Mouse (Mus musculus) kidney, adult 18-20 months (tissue): Measurements from ENCODE around the gene Nxph3.

Experiments
- DNase-seq: peaks from one replicate; pipeline ENCODE4 v3.0.0; 2021

The Nxph3 gene

DNA sequence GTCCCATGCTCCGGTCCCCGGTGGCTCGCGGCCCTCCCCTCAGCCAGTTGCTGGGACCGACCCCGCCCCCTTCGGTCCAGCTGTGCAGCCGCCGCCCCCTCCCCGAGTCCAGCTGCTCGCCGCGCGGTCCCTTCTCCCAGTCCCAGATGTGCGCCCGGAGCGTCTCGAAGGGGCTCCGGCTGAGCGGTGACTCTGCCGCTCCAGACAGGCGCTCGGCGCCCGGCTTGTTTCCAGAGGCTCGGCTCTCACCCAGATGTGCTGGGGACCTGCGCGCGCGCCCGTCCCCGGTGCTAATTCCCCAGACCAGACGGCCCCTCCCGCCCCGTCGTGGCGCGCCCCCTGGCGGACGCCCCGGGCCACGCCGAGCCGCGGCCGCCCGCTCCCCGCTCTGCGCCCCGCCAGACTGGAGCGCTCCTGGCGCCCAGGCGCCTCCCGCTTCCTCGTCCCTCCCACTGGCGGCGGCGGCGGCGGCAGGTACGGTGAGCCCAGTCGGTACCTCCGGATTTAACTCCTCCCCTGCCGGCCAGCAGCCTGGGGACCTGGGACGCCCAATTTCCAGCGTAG, at the start of gene Nxph3:
Nxph3 (minus strand) TSS at position 273 of the 564 bp plus-strand sequence.
- DNase-seq: peak; percentile 75

DNA sequence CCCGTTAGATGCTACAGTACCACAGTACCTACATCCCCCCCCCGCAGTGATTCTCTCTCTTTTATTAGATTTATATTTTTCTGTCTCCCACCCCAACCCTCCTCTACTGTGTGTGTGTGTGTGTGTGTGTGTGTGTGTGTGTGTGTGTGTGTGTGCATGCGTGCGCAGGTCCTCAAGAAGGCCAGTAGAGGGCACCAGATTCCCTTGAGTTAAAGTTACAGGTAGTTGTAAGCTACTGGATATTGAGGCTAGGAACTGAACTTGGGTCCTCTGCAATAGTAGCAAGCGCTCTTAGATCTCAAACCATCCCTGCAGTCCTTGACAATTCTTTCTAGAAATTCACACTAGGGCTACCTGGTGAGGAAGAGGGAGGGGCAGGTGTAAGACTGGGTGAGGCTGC, 49.5 kb upstream of the Nxph3 start:
- no peak for DNase-seq

DNA sequence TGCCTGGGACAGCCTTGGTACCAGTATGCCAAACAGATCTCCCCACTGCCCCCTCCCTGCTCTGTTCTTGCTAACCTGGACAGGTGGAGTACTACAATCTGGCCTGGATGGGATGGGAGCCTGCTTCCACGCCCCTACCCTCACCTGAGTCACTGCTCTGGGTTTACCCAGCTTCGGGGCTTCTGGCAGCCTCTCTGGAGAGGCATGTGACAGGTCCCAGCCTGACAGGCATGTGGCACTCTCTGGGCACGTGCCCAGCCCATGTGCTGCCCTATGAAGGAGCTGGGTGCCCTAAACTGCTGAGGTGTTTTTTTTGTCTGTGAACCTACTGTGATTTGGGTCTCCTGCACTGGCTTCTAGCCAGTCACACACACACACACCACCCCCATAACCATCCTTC, 46.4 kb upstream of the Nxph3 start:
- peak; percentile 58 for DNase-seq

DNA sequence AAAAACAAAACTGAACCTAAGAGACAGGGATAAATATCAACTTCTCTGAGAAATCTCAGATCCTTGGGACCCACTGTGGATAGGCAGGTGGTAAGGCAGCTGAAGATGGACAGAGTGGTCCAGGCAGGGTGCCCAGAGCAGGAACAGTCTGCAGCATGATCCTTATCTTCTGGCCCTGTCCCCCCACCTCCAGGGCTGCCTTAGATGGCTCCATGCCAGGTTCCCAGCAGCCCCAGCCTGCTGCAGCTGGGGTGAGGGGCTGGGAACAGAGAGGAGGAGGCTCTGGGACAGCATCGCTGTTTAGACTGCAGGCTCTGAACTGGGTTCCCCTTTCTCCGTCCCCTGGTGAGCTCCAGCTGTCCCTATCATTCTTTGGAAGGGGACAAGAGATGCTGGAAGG, 45.4 kb upstream of the Nxph3 start:
- DNase-seq: no peak

DNA sequence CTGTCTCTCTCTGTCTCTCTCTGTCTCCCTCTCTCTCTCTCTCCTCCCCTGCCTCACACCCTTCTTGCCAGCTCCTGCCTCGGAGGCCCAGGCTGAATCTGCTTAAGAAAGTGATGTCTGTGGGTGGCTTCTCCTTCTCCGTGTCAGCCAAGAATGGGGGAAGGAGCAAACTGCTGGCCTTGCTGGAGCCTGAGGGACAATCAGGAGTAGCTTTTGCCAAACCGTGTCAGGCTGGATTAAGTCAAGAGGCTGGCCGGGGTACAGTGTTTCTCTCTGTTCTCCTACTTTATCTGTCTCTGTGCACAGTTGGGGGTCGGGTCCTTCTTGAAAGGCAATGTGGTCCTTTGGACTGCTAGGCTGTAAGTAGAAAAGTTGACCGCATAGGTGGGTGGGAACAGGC, 43.3 kb upstream of the Nxph3 start:
- DNase-seq: no peak

DNA sequence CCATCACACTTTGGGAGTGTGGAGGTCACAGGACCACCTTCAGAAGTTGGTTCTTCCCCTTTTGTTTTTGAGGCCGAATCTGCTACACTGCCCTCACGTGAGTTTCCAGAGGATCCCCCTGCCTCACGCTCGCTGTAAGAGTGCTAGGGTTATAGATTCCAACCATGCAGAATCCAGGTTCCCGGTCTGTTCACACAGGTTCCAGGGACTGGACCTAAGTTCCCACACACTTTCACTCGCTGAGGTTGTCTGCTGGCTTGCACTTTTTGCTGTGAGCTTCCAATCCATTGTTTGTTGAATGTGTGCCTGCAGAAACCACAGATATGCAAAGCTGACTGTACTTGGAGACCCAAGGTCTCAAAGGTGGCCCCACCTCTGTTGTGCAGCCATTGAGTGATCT, 42.7 kb upstream of the Nxph3 start:
- DNase-seq: no peak

DNA sequence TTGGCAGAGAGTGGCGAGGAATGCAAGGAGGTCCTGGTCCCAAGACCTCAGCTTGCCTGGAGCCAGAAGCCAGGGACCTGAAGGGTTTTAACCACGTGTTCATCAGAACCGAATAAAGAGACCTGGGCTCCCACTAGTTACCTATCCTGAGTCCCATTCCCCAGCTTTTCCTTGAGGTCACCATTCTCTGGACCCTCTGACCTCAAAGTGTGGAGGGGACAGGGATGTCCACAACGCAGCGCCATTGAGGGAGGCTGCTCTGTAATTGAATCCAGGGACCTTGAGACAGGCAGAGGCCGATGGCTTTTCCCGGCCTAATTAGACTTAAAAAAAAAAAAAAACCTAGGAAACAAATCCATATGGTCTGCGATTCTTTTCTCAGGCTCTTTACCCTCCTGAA, 40.9 kb upstream of the Nxph3 start:
- no peak for DNase-seq

DNA sequence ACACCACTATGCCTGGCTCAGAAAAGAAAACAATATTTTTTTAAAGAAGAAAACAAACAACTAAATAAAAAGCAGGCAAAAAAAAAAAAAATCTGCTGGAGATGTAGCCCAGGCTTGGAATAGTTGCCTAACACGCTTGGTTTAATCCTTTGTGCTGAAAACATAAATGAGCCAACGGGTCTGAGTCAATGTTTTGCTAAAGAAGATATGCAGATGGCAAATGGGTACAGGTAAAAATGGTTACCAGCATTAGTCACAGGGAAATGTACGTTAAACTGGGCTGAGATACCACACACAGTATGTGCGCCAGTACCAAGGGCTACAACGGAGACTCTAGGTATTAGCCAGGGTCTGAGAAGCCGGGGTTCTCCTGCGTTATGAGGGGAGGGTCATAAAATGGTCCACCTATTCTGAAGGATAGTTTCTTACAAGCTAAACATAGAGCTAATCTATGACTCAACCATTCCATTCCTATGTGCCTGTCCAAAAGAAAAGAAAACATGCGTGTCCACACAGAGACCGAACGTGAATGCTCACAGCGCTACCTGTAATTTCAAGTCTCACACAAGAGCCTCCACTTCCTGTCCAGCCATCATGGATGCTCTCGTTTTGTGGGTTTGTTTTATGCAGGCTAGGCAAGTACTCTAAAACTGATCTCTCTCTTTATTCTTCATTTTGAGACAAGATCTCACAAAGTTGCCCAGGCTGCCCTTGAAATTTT, 36.1 kb upstream of the Nxph3 start:
- no peak for DNase-seq

DNA sequence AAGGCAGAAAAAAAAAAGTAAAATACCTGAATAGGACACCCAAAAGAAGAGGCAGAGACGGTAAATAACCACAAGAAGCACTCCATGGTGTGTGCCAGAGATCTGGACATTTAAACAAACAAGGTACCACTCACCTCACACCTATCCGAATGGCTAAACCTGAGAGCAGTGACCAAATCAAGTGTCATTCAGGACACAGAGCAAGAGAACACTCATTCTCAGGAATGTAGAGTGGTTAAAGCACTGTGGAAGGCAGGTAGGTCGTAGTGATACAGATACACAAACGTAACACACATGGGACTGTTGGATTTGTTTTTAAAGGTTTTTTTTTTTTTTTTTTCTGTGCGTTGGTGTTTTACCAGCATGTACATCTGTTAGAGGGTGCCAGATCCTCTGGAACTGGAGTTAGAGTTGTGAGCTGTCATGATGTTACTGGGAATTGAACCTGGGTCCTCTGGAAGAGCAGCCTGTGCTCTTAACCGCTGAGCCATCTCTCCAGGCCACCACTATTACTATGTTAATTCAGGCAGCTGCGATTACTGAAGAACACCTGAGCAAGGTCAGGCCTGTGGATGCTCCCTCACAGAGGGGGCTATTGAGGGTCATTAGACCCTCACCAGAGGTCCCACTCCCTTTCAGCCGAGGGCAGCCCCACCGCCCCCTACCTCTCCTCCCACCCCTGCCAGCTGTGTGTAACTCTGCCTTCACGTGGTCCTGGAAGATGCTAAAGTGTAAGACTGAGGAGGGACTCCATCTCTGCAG, 31.8 kb upstream of the Nxph3 start:
- no peak for DNase-seq

DNA sequence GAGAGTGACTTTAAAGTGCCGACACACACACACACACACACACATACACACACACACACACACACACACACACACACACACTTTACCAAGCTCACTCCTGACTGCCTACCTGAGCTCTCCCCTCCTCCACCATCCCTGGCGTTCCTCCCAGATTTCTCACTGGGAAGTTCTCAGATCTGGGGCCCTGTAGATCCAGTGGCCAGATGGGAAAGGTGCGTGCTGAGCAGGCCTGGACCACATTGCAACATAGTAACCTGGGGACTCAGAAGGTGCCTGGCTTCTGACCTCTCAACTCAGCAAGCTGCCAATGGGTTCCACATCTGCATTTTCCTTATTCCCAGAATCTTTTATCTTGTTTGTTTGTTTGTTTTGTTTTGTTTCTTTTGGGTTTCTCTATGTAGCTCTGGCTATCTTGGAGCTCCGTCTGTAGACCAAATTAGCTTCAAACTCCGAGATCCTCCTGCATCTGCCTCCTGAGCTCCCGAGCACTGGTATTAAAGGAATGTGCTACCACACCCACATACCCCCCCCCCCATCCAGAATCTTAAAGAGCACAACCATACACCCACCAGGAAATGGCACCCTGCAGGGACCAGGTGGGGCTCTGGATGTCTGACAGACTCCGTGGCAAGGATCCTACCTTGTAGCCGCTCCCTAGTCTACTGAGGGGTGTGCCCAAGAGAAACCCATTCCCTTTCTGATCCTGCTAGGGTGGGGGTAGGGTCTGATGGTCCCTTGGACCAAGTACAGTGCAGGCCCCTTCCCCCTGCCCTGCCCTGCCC, 30.4 kb upstream of the Nxph3 start:
- no peak for DNase-seq

DNA sequence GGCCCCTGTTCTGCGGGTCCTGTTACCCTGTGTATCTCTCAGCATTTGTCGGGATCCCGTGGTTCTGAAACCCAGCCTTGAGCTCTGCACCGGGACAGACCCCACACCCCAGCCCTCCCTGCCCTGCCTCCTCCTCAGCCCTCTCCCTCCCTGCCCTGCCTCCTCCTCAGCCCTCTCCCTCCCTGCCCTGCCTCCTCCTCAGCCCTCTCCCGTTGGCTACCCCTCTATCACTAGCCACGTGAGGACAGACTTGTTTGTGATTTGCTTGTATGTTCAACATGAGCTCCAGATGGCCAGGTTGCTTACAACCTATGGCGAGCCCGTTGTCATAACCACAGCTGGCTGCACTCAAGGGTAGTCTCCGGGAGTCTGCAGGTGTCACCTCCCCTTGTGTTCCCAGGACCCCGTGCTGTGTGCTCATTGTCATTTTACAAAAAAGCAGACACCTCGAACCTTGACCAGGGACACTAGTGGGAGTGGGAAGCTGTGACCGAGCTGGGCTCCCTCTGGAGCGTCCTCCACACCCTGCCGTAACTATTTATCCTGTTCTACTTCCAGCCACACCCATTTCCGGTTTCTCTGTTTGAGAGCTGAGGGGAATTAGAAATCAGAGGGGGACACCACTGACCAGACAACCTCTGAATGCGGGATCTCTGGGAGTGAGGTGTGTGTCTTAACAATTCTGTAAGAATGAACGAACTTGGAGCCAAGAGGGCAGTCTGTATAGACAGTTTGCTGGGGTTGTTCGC, 26.4 kb upstream of the Nxph3 start:
- no peak for DNase-seq

DNA sequence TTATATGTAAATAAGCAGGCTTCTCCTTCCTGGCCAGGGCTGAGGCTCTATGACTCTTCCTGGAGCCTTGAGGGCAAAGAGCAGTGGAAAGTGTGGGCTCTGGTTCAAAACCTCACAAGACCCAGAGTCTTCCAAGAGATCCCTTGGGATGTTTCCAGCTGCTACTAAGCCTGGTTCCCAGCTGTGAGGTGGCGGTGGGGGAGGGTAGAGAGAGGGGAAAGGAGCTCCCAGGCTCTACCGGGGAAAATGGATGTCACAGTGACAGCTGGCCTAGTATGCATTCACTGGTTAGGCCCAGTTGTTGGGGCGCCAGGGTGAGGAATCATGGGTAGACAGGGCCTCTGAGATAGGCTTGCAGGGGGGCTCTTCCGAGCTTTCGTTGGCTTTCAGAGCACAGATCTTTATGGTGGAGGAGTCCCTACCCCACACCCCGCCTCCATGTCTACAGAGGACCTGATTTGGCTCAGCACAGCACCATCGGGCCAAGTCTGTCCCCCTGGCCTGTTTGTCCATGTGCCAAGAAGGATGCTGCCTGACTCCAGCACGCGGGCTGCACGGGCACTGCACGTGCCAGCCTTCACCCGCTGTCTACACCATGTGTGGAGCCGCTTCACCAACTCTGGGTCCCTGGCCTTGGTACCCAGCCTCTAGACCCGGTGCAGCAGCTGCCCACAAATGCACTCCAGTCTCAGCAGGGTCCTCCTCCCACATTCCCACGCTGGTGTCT, 24.2 kb upstream of the Nxph3 start:
- peak; percentile 32 for DNase-seq

DNA sequence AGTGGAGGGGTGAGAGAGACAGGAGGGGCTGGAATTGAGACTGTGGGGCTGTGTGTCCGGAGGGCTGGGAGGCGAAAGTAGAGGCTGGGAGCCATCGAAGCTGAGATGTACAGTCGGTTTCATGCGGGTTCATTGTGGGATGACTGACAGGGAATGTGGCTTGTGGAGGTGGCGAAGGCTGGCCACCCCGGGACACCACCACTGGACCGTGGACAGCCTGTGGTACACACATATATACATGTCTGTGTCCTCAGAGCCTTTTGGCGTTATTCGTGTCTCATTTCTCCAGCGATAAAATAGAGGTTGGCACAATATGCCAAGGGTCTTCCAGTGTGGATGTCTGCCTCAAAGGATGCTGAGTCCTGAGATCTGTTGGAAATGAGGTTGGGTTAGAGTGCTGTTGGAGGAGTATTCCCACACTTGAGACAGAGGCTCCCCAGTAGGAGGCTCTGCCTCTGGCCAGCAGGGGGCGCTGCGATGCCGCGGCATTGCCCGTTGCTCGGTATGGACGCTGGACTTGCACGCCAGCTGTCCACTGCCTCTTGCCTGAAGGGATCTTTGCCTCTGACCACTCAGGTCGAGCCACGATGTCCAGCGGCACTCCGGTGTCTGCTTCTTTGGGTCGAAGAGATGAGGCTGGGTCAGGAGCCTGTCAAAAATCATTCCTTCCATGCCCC, 19.3 kb upstream of the Nxph3 start:
- DNase-seq: peak; percentile 89

DNA sequence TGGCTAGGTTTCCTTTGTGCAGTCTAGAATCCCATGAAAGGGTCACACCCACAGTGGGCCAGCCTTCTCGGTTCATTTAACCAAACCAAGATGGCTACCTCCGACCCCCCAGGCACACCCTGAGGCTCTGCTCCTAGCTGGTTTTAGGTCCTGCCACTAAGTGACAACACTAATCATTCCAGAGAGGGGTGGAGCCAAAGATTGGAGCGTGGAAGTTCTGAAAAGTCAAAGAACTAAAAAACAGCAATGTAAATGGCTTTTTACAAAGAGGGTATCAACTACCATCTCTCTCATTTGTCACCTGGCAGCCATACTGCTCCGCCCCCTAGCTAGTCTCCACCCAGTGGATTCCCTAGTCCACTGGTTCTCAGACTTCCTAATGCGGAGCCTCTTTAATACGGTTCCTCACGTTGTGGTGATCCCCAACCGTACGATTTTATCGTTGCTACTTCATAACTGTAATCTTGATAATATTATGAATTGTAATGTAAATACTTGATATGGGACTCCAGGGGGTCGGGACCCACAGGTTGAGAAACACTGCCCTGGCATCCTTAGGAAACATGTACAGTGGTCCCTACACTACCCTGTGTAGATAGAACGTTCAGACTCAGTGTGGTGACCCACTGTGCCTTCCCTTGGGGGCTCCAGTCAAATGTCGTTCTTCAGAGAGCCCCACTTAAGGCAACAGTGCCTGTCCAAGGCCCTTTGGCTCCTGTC, 18.1 kb upstream of the Nxph3 start:
- DNase-seq: no peak

DNA sequence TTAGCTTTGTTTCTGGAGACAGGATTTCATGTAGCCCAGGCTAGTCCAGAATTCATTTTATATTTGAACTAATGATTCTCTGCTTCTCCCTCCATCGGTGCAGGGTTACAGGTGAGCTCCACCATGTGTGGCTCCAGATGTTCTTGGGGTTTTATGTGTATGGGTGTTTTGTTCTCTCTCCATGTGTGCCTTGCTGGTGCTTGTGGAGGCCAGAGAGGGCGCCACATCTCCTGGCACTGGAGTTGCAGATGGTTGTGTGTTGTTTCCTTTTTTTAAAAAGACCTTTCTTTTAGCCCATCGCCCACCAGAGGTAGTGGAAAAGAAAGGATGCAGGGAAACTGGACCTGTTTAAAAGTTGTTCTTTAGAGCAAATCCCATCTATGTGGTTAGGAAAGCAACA, 13.9 kb upstream of the Nxph3 start:
- no peak for DNase-seq

DNA sequence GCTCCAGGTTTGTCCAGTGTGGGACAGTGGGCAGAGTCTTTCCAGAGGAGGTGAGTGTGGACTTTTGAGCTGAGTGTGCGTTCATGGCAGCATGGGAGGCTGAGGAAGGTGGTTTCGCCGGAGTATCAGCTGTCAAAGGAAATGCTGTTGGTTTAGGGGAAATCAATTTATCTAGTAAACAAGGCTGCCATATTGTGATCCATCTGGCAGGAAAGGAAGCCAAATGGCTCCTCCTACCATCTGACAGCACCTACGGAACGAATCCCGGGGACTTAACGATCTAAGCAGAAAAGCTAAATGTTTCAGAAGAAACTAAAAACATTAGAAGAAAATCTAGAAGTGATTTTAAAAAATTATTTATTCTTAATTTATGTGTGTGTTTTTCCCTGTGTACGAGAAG, 12.9 kb upstream of the Nxph3 start:
- DNase-seq: no peak

DNA sequence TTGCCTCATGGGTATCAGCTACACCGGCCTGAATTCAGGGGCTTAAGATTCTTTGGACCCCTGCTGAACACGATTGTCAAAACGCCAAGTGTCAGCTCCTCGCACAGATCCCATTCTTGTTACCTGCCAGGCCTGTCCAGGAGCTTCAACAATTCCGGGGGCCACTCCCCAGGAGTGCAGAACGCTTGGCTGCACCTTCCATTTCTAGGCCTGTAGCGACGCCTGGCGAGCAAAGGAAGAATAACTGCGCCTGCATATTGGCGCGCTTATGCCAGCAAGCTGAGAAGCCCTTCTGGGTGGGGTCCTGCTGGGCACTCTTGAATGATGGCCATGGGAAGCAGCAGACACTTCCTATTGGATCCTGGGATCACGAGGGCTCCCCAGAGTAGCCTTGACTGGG, 7.2 kb upstream of the Nxph3 start:
- peak; percentile 83 for DNase-seq

DNA sequence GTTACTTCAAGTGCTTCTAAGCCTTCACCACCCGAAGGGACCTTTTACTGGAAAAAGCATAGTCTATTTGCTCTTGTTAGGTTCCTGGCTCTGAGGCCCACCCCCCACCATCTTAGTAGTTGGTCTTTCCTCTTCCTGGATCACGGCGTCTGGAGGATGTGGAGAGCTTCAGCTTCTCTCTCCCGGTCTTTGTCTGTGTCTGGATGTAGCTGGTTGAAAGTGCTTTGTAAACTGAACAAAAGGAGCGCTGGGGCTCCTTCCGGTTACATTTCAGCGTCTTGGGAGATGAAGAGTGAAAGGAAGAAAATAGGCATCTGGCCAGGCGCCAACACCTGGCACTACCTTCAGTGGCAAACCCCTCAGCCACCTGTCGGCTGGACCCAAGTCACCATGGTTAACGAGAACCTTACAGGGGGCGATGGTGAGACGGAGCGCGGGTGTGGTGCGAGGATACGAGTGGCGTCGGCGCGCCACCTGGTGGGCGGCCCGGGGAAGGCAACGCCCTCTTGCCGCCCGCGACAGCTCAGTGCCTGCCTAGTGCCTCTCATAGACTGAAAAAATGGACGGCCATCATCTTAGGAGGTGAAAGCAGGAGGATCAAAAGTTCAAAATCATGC, 6.2 kb upstream of the Nxph3 start:
- DNase-seq: peak; percentile 89

DNA sequence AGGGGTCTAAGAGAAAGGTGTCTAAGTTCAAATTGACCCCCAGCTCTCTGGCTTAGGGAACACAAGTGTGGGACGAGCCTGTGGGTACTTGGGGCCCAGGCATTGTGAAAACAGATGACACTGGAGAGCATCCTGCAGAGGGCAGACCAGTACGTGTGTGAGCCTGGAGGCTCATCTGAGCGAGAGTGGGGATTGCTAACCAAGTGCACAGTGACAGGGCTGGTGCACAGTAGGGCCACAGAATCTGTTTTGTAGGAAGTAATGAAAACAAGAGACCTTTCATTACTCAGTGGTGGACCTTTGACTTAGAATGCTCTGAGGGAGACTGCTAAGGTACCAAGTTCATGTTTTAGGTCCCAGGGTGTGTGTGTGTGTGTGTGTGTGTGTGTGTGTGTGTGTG, 5.6 kb upstream of the Nxph3 start:
- DNase-seq: no peak

DNA sequence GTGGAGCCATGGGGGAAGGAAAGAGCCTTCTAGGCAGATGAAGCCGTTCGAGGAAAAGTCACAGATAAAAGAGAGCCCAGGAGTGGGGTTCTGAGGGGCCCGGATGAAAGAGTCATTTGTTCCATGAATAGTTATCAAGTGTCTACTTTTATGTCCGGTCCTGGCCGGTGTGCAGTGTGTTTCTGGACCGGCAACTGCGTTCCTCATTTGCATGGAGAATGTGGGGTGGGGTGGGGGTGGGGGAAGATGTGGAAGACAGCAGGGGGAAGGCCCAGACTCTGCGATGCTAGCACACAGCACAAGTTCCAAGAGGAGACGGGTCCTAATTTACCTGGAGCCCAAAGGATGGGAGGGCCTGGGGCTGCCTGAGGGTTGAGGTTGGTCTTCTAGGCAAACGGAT, 4.9 kb upstream of the Nxph3 start:
- no peak for DNase-seq
